Mouse (Mus musculus): ENCODE measurements around the gene Igfbp2. TPM values are rescaled to one million over a fixed set of nuclear protein-coding genes. Genes with fewer than 3 reads are reported as not detected.

Igfbp2 gene
- polyA plus RNA-seq, 1 experiment from 2014 or later, result 148 TPM

DNA sequence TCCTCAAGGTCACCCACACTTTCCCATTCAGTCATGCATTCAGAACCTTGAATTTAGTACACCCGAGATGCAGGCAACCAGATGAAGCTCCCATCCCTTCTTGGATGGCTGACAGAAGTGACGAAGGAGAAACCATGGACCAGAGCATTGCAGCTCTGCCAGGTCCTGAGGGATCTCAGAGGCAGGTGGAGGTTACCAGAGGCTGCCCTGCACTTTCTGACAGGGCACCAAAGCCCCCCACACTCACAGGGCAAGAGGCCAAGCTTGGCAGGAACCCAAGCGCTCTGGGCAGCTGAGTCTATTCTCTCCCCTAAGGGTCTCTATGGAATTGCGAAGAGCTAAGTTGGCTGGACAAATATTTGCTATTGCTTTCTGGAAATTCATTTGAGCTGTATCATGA lies 20.3 kb upstream of the Igfbp2 start:
- Histone ChIP-seq H3K27ac (no peak overlapping the region), H3K27me3 (replicated peaks) (no peaks in the 10 kb centered on the region), H3K9ac (no peak overlapping the region), H3K4me1 (replicated peaks) (peaks cover 11% of the 10 kb centered on the region), H3K4me3 (replicated peaks) (no peak overlapping the region), H3K9me3 (no peaks in the 10 kb centered on the region), H3K4me2 (replicated peaks) (no peak overlapping the region), H3K36me3 (no peaks in the 10 kb centered on the region)
- 78% methylated on average over 4 of the region's 4 CpGs for WGBS
- ATAC-seq, result no peak

DNA sequence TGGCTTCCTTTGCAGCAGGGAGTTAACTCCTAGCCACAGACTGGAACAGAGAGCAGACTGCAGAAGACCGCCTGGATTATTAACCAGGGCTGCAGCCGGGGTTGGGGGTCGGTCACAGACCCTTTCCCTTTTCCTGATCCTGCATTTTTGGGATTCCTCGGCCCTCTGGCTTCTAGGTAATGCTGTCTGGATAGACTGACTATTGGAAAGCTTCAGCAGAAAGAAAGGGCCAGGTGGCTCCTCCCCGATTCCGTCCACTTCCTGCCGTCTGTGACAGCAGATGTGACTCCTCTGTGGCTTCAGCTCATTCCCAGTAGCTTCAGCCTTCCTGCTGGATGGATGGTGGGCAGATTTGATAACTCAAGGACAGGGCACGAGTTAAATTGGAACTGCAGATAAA lies 19.3 kb upstream of the Igfbp2 start:
- Histone ChIP-seq H3K27ac (no peak overlapping the region), H3K9me3 (no peaks in the 10 kb centered on the region), H3K4me1 (replicated peaks) (peaks cover 11% of the 10 kb centered on the region)

DNA sequence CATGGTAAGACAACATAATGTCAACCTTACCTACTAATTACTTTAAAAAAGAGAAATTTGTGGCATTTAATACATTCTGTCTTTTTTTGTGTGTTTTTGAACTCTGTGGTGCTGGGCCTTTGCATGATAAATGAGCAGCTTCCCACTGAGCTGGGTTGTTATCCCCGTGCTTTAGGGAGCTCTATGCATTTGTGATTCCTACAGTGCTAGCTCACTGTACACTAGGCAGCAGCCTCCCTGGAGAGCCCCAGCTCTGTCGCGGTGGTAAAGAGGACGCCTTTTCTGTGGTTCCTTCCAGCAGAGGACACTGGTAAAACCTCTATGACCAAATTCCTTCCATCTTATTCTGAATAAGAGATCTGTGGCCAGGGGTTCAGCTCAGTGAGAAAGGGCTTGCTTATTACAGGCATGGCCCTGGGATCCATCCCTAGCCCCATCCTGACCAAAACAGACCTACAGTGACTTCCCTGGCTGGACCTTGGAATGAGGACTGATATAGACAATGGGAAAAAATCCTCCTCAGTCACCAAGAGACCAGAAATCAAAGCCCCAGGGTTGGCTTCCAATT lies 18.7 kb upstream of the Igfbp2 start:
- Histone ChIP-seq H3K4me3 (replicated peaks) (no peak overlapping the region), H3K9me3 (no peaks in the 10 kb centered on the region), H3K36me3 (no peaks in the 10 kb centered on the region), H3K4me1 (replicated peaks) (peaks cover 11% of the 10 kb centered on the region), H3K27ac (no peak overlapping the region), H3K4me2 (replicated peaks) (no peak overlapping the region), H3K27me3 (replicated peaks) (no peaks in the 10 kb centered on the region), H3K9ac (no peak overlapping the region)
- peak; percentile 39; the same call in 1 of the 2 replicates for ATAC-seq
- WGBS, result 42% methylated on average over 4 of the region's 4 CpGs

More for the DNA sequence above, 19.3 kb upstream of the Igfbp2 start:
- H3K4me2 ChIP-seq (replicated peaks), result no peak overlapping the region
- H3K4me3 ChIP-seq (replicated peaks), result no peak overlapping the region
- no peaks in the 10 kb centered on the region for H3K36me3 ChIP-seq
- 33% methylated on average over 8 of the region's 8 CpGs for WGBS
- ATAC-seq, result no peak
- H3K9ac ChIP-seq, result no peak overlapping the region
- H3K27me3 ChIP-seq (replicated peaks), result no peaks in the 10 kb centered on the region

DNA sequence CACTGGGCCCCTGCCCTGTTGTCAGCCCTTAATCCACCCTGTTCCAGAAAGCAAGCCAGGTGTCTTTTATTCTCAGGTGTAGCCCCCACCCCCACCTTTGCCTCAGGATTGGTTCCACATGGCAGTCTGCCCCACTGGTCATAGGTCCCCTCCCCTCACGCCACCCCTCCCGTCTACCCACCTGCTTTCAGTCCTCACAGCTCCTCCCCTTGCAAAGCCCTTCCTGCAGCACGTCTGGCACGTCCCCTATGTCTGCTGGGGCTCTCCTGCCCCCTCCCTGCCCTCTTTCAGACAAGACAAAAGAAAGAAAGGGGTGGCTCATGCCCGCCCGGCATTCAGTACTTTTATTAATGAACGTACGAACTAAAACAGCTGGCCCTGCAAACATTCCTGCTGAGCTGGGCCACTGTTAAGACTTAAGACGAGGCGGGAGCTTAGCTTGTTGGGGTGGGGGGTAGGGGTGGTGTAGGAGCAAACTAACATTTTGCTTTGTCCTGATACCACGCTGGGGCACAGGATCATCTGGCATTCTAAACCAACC lies 18.2 kb upstream of the Igfbp2 start:
- H3K9me3 ChIP-seq, result no peaks in the 10 kb centered on the region
- no peak overlapping the region for H3K27ac ChIP-seq
- peak; percentile 86 for ATAC-seq

DNA sequence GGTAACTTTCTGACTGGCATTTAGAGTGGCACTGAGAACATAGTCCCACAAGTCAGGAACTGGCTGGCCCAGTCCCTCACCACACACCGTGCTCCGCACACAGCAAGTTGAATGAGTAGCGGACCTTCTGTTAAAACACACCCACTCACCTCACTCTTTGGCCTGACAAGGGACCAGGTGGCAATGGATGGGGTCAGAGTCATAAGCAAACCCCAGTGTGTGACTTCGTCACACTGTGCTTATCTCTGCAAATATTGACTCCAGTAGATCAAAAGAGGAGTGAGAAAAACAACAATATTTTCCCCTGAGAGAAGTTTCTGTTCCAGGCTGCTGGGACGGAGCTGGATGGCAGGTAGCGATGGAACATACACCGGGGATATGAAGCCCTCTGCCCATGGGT lies 15.0 kb upstream of the Igfbp2 start:
- no peak overlapping the region for H3K4me3 ChIP-seq (replicated peaks)
- no peak overlapping the region for H3K4me2 ChIP-seq (replicated peaks)
- no peaks in the 10 kb centered on the region for H3K9me3 ChIP-seq
- H3K36me3 ChIP-seq, result no peaks in the 10 kb centered on the region
- WGBS, result 78% methylated on average over 7 of the region's 7 CpGs
- no peak for ATAC-seq
- no peak overlapping the region for H3K9ac ChIP-seq
- H3K4me1 ChIP-seq (replicated peaks), result peaks cover 19% of the 10 kb centered on the region
- H3K27ac ChIP-seq, result no peak overlapping the region
- no peaks in the 10 kb centered on the region for H3K27me3 ChIP-seq (replicated peaks)

More for the DNA sequence above, 18.2 kb upstream of the Igfbp2 start:
- Histone ChIP-seq H3K4me3 (replicated peaks) (no peak overlapping the region), H3K4me1 (replicated peaks) (peaks cover 11% of the 10 kb centered on the region), H3K4me2 (replicated peaks) (no peak overlapping the region), H3K36me3 (no peaks in the 10 kb centered on the region), H3K9ac (no peak overlapping the region), H3K27me3 (replicated peaks) (no peaks in the 10 kb centered on the region)
- 23% methylated on average over 11 of the region's 11 CpGs for WGBS

DNA sequence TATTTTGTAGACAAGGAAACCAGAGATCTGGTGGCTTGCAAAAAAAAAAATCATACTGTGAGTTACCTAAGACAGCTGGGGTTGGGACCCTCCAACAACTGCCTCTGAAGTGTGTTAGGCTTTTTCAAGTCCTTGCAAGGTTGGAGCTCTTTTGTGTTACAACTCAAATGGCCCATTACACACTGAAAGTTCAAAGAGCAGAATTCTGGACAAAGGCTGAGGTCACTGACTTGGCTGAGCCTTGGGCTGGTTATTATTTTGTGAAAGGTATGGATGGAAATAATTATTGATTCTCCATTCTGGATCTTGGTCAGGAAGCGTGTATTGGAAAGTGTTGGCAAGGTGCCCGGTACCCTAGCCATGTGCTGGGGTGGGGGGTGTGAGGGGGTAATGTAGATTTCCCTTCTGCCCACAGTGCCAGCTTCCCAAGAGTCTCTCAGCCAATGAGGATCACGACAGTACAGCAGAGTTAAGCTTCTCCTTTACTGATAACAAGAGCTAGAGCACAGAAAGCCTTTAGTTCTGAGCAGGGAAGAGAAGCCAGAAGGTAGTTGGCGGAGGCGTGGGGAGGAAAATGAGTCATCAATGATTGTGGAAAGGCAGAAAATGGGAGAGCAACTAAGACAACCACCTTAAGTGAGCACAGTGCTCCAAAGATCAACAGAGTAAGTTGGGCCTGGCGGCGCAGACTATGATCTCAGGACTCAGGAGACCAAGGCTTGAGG lies 14.2 kb upstream of the Igfbp2 start:
- H3K36me3 ChIP-seq, result no peaks in the 10 kb centered on the region
- no peaks in the 10 kb centered on the region for H3K9me3 ChIP-seq
- no peak overlapping the region for H3K9ac ChIP-seq
- no peak overlapping the region for H3K27ac ChIP-seq
- H3K4me1 ChIP-seq (replicated peaks), result peaks cover 20% of the 10 kb centered on the region
- no peak overlapping the region for H3K4me2 ChIP-seq (replicated peaks)
- no peak for ATAC-seq
- H3K27me3 ChIP-seq (replicated peaks), result no peaks in the 10 kb centered on the region
- no peak overlapping the region for H3K4me3 ChIP-seq (replicated peaks)
- WGBS, result 87% methylated on average over 7 of the region's 7 CpGs

DNA sequence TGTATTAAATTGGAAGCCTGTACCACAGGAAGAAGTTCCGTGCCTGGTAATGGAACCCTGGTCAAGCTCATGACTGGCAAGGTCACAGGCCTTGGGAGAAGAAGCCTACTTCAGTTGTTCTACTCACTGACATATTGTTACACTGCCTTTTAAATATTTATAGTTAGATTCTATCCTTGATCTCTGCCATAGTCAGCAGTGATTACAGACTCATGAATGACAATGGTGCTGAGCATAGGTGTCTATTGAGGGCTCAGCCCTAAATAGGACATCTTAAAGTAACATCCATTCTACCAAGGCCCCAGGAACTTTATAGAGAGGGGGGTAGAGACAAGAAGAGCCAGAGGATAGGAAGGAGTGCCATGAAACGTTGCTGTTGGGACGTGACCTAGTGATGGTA lies 13.2 kb upstream of the Igfbp2 start:
- no peak overlapping the region for H3K4me2 ChIP-seq (replicated peaks)
- no peaks in the 10 kb centered on the region for H3K36me3 ChIP-seq
- ATAC-seq, result no peak
- H3K27me3 ChIP-seq (replicated peaks), result no peaks in the 10 kb centered on the region
- 93% methylated on average over 3 of the region's 3 CpGs for WGBS
- no peak overlapping the region for H3K27ac ChIP-seq
- no peak overlapping the region for H3K9ac ChIP-seq
- no peak overlapping the region for H3K4me3 ChIP-seq (replicated peaks)
- no peaks in the 10 kb centered on the region for H3K9me3 ChIP-seq
- peaks cover 14% of the 10 kb centered on the region for H3K4me1 ChIP-seq (replicated peaks)

DNA sequence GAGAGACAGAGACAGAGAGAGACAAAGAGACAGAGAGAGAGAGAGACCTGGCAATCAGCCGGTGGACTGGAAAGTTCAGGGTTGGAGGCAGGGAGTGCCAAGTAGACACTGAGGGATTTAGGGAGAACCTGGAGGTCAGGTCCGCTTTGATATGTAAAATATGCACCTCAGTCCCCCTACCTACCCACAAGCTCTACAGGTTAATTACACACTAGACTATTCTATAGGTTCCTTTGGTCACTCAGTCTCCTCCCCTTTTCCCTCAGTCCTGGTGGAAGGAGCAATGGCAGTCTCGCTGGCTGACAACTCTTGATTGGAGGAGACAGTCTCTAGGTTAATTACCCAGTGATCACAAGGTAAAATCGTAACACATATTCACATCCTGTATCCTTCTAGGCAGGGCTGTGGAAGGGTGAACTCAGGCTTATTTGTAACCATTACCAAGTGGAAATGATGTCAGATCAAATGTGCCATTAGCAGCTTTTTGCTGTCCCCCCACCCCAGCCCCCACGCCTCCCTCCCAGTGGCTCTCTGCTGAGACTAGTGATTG lies 11.1 kb upstream of the Igfbp2 start:
- H3K27me3 ChIP-seq (replicated peaks), result no peaks in the 10 kb centered on the region
- ATAC-seq, result peak; percentile 39; the same call in 1 of the 2 replicates
- WGBS, result 49% methylated on average over 5 of the region's 5 CpGs
- H3K36me3 ChIP-seq, result no peaks in the 10 kb centered on the region
- no peak overlapping the region for H3K27ac ChIP-seq
- H3K9ac ChIP-seq, result no peak overlapping the region
- no peak overlapping the region for H3K4me3 ChIP-seq (replicated peaks)
- H3K9me3 ChIP-seq, result no peaks in the 10 kb centered on the region
- no peak overlapping the region for H3K4me2 ChIP-seq (replicated peaks)
- H3K4me1 ChIP-seq (replicated peaks), result peaks cover 10% of the 10 kb centered on the region; the same call in 1 of the 2 replicates

DNA sequence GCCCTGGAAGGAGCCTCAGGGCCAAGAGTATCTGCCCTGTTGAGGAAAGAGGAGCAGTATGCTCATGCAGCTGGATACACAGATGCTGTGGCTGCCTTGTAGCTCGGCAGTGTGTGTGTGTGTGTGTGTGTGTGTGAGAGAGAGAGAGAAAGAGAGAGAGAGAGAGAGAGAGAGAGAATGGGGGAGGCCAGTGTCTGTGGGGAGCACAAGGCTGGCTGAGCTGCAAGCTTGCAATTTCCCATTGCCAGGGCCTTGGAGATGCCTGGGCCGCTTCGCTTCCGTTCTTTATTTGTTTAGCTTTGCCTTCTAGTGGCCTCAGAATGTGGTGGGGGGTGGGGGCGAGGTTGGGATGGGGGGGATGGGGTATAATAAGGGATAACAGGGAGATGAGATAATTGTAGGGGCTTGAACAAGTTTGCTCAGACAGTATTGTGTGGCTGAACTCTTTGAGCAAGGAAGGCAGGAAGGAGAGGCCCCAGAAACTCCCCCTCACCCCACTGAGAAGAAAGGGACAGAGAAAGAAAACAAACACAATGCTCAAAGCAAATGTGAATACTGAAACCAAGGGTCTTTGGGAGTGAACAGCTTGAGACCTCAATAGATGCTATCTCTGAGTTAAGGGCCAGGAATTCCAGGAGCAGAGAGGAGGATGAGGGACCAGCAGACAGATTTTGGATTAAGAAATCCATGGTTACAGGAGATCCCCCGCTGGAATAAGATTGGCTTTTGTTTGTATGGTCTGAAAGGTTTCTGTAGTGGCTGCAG lies 10.5 kb upstream of the Igfbp2 start:
- ATAC-seq, result peak; percentile 47
- 14% methylated on average over 6 of the region's 6 CpGs for WGBS
- Histone ChIP-seq H3K9me3 (no peaks in the 10 kb centered on the region), H3K27me3 (replicated peaks) (no peaks in the 10 kb centered on the region), H3K36me3 (no peaks in the 10 kb centered on the region), H3K4me3 (replicated peaks) (no peak overlapping the region), H3K9ac (no peak overlapping the region), H3K4me1 (replicated peaks) (peaks cover 10% of the 10 kb centered on the region; the same call in 1 of the 2 replicates), H3K4me2 (replicated peaks) (no peak overlapping the region), H3K27ac (peak overlapping the region; percentile 36)

DNA sequence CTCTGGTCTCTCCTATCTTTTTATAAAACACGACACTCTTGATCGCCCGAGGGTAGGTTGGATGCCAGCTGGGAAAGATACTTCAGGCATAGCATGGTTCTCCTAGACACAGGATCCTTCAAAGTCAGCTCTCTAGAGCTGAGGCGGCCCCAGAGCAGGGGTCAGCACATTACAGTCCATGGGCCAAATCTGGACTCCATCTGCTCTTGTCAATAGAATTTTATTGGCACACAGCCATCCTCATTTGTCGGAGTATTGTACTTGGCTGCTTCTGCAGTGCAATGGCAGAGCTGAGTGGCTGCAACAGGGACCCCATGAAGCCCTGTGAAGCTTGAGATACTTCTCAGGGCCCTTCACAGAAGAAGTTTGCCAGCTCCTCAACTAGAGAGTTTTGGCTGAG lies 9.1 kb upstream of the Igfbp2 start:
- Histone ChIP-seq H3K9me3 (no peaks in the 10 kb centered on the region), H3K27ac (no peak overlapping the region), H3K4me3 (replicated peaks) (no peak overlapping the region), H3K36me3 (no peaks in the 10 kb centered on the region), H3K9ac (no peak overlapping the region), H3K27me3 (replicated peaks) (no peaks in the 10 kb centered on the region), H3K4me2 (replicated peaks) (no peak overlapping the region), H3K4me1 (replicated peaks) (peaks cover 10% of the 10 kb centered on the region; the same call in 1 of the 2 replicates)
- 47% methylated on average over 5 of the region's 5 CpGs for WGBS
- ATAC-seq, result no peak

DNA sequence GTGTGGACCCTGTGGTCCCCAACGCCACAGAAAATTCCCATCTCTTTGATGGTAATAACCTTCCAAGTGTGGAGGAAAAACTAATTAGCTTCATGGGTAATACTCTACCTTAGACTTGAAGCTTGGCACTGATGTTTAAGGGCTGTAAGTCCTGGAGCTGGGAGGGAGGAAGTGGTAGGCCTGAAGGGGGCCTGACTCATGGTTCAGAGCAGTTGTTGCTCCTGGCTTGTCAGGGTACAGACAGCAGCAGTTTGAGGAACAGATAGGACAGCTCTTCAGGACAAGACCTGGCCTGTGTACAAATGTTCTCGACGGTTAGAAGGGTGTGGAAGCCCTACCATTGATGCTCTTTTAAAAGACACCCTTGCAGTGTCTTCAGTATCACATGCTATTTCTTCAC lies 8.7 kb upstream of the Igfbp2 start:
- H3K4me2 ChIP-seq (replicated peaks), result no peak overlapping the region
- peaks cover 10% of the 10 kb centered on the region; the same call in 1 of the 2 replicates for H3K4me1 ChIP-seq (replicated peaks)
- no peaks in the 10 kb centered on the region for H3K9me3 ChIP-seq
- no peak for ATAC-seq
- WGBS, result 82% methylated on average over 3 of the region's 3 CpGs
- H3K27ac ChIP-seq, result no peak overlapping the region
- no peak overlapping the region for H3K4me3 ChIP-seq (replicated peaks)
- no peak overlapping the region for H3K9ac ChIP-seq
- H3K36me3 ChIP-seq, result no peaks in the 10 kb centered on the region
- H3K27me3 ChIP-seq (replicated peaks), result no peaks in the 10 kb centered on the region

DNA sequence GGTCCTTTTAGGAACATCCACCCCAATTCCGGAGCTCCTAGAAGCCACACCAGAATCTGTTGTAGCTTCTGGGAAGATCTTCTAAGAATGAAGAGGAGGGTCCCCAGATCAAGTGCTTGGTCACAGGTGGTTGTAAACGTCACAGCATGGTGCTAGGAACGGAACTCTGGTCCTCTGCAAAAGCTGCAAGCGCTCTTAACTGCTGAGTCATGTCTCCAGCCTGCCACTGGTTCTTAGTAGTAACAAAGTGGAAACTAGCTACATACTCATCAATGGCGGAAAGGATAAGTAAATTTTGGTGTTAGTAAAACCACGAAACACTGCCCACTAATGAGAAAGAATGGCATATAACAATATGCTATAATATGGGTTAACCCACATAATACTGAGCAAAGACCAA lies 4.3 kb upstream of the Igfbp2 start:
- H3K27me3 ChIP-seq (replicated peaks), result peaks cover 6% of the 10 kb centered on the region; the same call in 1 of the 2 replicates
- H3K36me3 ChIP-seq, result no peaks in the 10 kb centered on the region
- H3K9ac ChIP-seq, result no peak overlapping the region
- WGBS, result 86% methylated on average over 6 of the region's 6 CpGs
- H3K4me1 ChIP-seq (replicated peaks), result peaks cover 10% of the 10 kb centered on the region; the same call in 1 of the 2 replicates
- no peaks in the 10 kb centered on the region for H3K9me3 ChIP-seq
- H3K4me3 ChIP-seq (replicated peaks), result no peak overlapping the region
- no peak for ATAC-seq
- H3K4me2 ChIP-seq (replicated peaks), result no peak overlapping the region
- no peak overlapping the region for H3K27ac ChIP-seq
